ENCODE assay signal across 8 mouse cellular contexts in the genomic region with DNA sequence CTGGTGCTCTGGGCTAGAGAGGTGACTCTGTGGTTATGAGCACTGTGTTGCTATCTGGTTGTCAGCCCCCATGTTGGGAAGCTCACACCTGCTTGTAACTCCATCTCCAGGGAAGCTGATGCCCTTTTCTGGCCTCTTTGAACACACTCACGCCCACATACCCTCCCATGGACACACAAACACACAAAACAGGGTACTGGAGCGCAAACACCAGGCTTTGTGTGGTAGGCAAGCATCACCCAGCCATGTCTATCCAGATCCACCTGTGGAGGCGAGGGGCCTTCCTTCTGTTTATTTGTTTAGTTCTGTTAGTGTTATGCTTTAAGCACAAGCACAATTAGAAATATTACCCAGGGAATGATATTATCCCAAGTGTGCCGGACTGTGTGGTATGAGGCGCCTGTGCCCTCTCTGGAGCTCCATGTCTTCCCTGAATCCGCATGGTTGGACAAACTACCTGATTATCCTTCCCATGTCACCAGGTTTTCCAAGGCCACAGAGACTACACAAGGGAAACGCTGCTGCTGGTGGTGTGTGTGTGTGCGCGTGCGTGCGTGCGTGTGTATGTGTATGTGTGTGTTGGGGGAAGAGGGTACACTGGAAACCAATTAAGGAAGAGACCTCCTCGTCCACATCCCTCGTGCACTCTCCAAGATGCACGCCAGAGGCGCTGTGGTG. TPM values are rescaled to one million over a fixed set of nuclear protein-coding genes. Genes with fewer than 3 reads are reported as not detected.
DNase-seq lines count a peak whose midpoint lies in the region; ATAC-seq and TF ChIP-seq lines count a peak whose summit lies in the region.

No protein-coding gene starts in this region.

- no peaks in the 10 kb centered on the region for H3K9me3 ChIP-seq in lung, postnatal 0 days (ENCODE audit: low read length)
- H3K9me3 ChIP-seq in heart, embryonic 16.5 days (replicated peaks; ENCODE audit: control insufficient read depth, low read length): no peaks in the 10 kb centered on the region
- no peaks in the 10 kb centered on the region for H3K9me3 ChIP-seq in liver, embryonic 12.5 days (replicated peaks)

- H3K4me2 ChIP-seq in lung, postnatal 0 days (replicated peaks; ENCODE audit: low read depth, low read length): peak overlapping the region; percentile 81
- H3K4me2 ChIP-seq in heart, embryonic 16.5 days (ENCODE audit: low read depth, low read length): peak overlapping the region; percentile 97
- H3K4me2 ChIP-seq in liver, embryonic 12.5 days: peak overlapping the region; percentile 79

- H3K36me3 ChIP-seq in lung, postnatal 0 days (ENCODE audit: insufficient read depth, low read length): no peaks in the 10 kb centered on the region
- H3K36me3 ChIP-seq in heart, embryonic 16.5 days (ENCODE audit: control insufficient read depth, insufficient read depth): no peaks in the 10 kb centered on the region
- H3K36me3 ChIP-seq in liver, embryonic 12.5 days: no peaks in the 10 kb centered on the region

- WGBS in lung, postnatal 0 days: 30% methylated on average over 16 of the region's 16 CpGs
- 31% methylated on average over 16 of the region's 16 CpGs for WGBS in heart, embryonic 16.5 days
- 25% methylated on average over 16 of the region's 16 CpGs for WGBS in liver, embryonic 12.5 days (ENCODE audit: insufficient replicate concordance)

- TF ChIP-seq EP300 in lung, postnatal 0 days (IDR thresholded peaks at IDR 0.05): no peak

- H3K27me3 ChIP-seq in lung, postnatal 0 days (replicated peaks; ENCODE audit: insufficient read depth, low read length): no peaks in the 10 kb centered on the region
- H3K27me3 ChIP-seq in heart, embryonic 16.5 days (ENCODE audit: control insufficient read depth, insufficient read depth, low read length): no peaks in the 10 kb centered on the region
- H3K27me3 ChIP-seq in liver, embryonic 12.5 days (replicated peaks): no peaks in the 10 kb centered on the region; the same call in 1 of the 2 replicates

- peak overlapping the region; percentile 90 for H3K27ac ChIP-seq in lung, postnatal 0 days (ENCODE audit: low read length)
- H3K27ac ChIP-seq in heart, embryonic 16.5 days (ENCODE audit: low read length): peak overlapping the region; percentile 94
- H3K27ac ChIP-seq in liver, embryonic 12.5 days: no peak overlapping the region

- peak; percentile 92 for TF ChIP-seq CTCF in lung, postnatal 0 days (IDR thresholded peaks at IDR 0.05)

- H3K4me1 ChIP-seq in lung, postnatal 0 days (ENCODE audit: insufficient read depth, low read depth, low read length): peaks cover 11% of the 10 kb centered on the region; the same call in 1 of the 2 replicates
- peaks cover 22% of the 10 kb centered on the region for H3K4me1 ChIP-seq in heart, embryonic 16.5 days (ENCODE audit: control insufficient read depth, insufficient read depth, low read length)
- H3K4me1 ChIP-seq in liver, embryonic 12.5 days: peaks cover 14% of the 10 kb centered on the region

- H3K9ac ChIP-seq in lung, postnatal 0 days (replicated peaks; ENCODE audit: low read depth): no peak overlapping the region
- H3K9ac ChIP-seq in heart, embryonic 16.5 days (ENCODE audit: low read length): peak overlapping the region; percentile 76
- no peak overlapping the region for H3K9ac ChIP-seq in liver, embryonic 12.5 days

- DNase-seq in lung, postnatal 0 days (ENCODE audit: low spot score): peak; percentile 93
- no peak for DNase-seq in lung, postnatal 25 days (ENCODE audit: low spot score)
- peak; percentile 23 for DNase-seq in c-Kit-positive CD71-positive TER-119-positive erythroid progenitor cells, embryonic 14.5 days (ENCODE audit: low spot score)
- peak; percentile 85 for DNase-seq in retina, embryonic 14.5 days (ENCODE audit: low spot score)
- DNase-seq in adrenal gland, postnatal 4 days (ENCODE audit: low spot score in 2 of 2): no peak
- no peak for DNase-seq in ovary, postnatal 36 days (ENCODE audit: low spot score)

- ATAC-seq in lung, postnatal 0 days: no peak
- no peak for ATAC-seq in heart, embryonic 16.5 days (replicated peaks; ENCODE audit: extremely low read depth, insufficient read depth, low FRiP score)
- no peak; the same call in 1 of the 2 replicates for ATAC-seq in liver, embryonic 12.5 days

- peak overlapping the region; percentile 69 for H3K4me3 ChIP-seq in lung, postnatal 0 days (ENCODE audit: low read depth, low read length)
- H3K4me3 ChIP-seq in heart, embryonic 16.5 days (ENCODE audit: low read length): peak overlapping the region; percentile 60
- peak overlapping the region; percentile 59 for H3K4me3 ChIP-seq in liver, embryonic 12.5 days

RNA-seq across cellular contexts. Expression of a gene that starts 0.8 kb away (rescaled TPM):
- polyA plus RNA-seq in lung, postnatal 0 days (2015; fragmentation: Nextera tagmentation; extraction: Ambion mirVana): 6.4 and 6.9 TPM in 2 replicates
- 4.7 and 5.0 TPM in 2 replicates for polyA plus RNA-seq in heart, embryonic 16.5 days (2015; fragmentation: Nextera tagmentation; extraction: Ambion mirVana)
- 1.4 TPM in 2 replicates for polyA plus RNA-seq in liver, embryonic 12.5 days (2016; fragmentation: Nextera tagmentation; extraction: Ambion mirVana)
- 10 to 100 TPM; 41.9 to 44.3 TPM for total RNA-seq in adrenal gland, postnatal 4 days (2021)

Comparison
In these comparisons a context has a peak if more than half of its experiments do, and no peak if none do; other contexts are left out.
1. DNase-seq: peak in lung, postnatal 0 days (single experiment), c-Kit-positive CD71-positive TER-119-positive erythroid progenitor cells, embryonic 14.5 days (single experiment) and retina, embryonic 14.5 days (single experiment); none in lung, postnatal 25 days (single experiment), adrenal gland, postnatal 4 days (0 of 2) and ovary, postnatal 36 days (single experiment).
2. Peak in every context shown above with its lines, with median percentiles within 50 percentile points of each other: H3K4me2 ChIP-seq and H3K4me3 ChIP-seq.